Mouse (Mus musculus) kidney, embryonic 16.5 days (tissue): ENCODE data around the gene 3110082I17Rik. TPM values are rescaled to one million over a fixed set of nuclear protein-coding genes. Genes with fewer than 3 reads are reported as not detected.

Experiments
- ATAC-seq: fragments of 200-750 bp; cut with Nextera tagmentation; 2 replicates; pipeline ENCODE4 v1.8.0; 2017; ENCODE audit warnings: moderate TSS enrichment; ENCODE audit not compliant: low FRiP score, low TSS enrichment
- H3K27ac ChIP-seq: fragments of 300-500 bp; sonication (generic); 2 replicates; pipeline ENCODE4 v1.5.1; 2014; ENCODE audit warnings: low read length
- H3K27me3 ChIP-seq: fragments of 300-500 bp; sonication (generic); 2 replicates; pipeline ENCODE4 v1.6.1; 2014; ENCODE audit warnings: low read length, control low read depth, mixed read lengths; ENCODE audit not compliant: insufficient read depth
- H3K36me3 ChIP-seq: fragments of 300-500 bp; sonication (generic); 2 replicates; pipeline ENCODE4 v1.6.1; 2014; ENCODE audit warnings: low read length, control low read depth, mixed read lengths; ENCODE audit not compliant: insufficient read depth
- H3K4me1 ChIP-seq: fragments of 300-500 bp; sonication (generic); 2 replicates; pipeline ENCODE4 v1.6.1; 2014; ENCODE audit warnings: low read length, control low read depth, mixed read lengths; ENCODE audit not compliant: insufficient read depth
- H3K4me2 ChIP-seq: fragments of 300-500 bp; sonication (generic); replicated peaks from 2 replicates; pipeline ENCODE4 v1.6.1; 2014; ENCODE audit warnings: low read depth, low read length
- H3K4me3 ChIP-seq: fragments of 300-500 bp; sonication (generic); 2 replicates; pipeline ENCODE4 v1.5.1; 2014; ENCODE audit warnings: mild to moderate bottlenecking, low read length
- H3K9ac ChIP-seq: fragments of 300-500 bp; sonication (generic); replicated peaks from 2 replicates; pipeline ENCODE4 v1.6.1; 2014; ENCODE audit warnings: low read length
- H3K9me3 ChIP-seq: fragments of 300-500 bp; sonication (generic); 2 replicates; pipeline ENCODE4 v1.6.1; 2016; ENCODE audit warnings: low read length, control low read depth
- WGBS: fragments of 180-500 bp; shearing (Covaris S2); extraction: QIAGEN DNeasy Blood & Tissue Kit; methylation state at CpG from one replicate; pipeline ENCODE4 v1.1.7; 2014; 5-methylcytosine and 5-hydroxymethylcytosine counted together
- microRNA counts: library from miRNA; unstranded; fragments of <30 nt; microRNA quantifications from one replicate; lab custom pipeline; 2016
- microRNA-seq: library from miRNA; unstranded; fragments of <30 nt; microRNA quantifications from one replicate; pipeline ENCODE4, GENCODE M21; 2016
- polyA plus RNA-seq: library from polyadenylated mRNA; unstranded; fragments of >200 nt; fragmentation: Nextera tagmentation; extraction: Ambion mirVana; gene quantifications from 2 replicates; pipeline ENCODE4 v1.2.1, GENCODE M21; 2015

Gene 3110082I17Rik
- polyA plus RNA-seq, 1 experiment from 2014 or later: 46.1 TPM

DNA sequence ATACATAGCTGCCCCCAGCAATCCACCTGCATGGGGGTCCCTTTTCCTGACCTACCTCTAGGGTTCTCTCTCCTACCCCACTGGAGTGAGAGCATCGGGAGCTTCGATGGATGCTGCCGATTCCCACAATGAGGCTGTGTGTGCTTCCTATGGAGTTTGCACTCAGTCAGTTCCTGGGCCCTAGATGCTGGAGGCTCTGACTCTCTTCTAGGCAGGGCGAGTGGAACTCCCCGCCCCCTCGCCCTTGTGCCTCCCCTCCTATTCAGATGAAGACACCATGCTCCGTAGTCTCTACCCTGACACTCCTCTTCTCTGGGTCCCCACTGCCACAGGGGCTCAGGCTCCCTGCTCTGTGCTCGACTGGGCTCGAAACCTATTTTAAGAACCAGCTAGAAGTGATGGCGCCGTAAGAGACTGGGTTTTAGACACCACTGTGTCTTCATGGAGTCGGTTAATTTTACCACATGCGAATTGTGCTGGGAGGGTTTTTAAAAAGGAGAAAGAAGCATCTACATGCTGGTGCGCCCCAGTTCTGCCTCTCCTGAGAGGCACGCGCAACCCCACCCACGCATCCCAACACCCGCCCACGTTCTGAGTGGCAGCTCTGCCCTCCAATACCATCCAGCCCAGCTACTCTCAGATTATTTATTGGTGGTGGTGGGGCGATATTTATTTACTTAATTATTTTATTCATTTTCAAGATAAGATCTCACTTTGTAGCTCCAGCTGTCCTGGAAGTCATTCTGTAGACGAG lies 142.4 kb downstream of the 3110082I17Rik start:
- H3K4me1 ChIP-seq: peaks cover 4% of the 10 kb centered on the region; the same call in 1 of the 2 replicates
- no peaks in the 10 kb centered on the region for H3K27me3 ChIP-seq
- H3K4me2 ChIP-seq: no peak overlapping the region
- H3K9ac ChIP-seq: no peak overlapping the region
- no peaks in the 10 kb centered on the region for H3K9me3 ChIP-seq
- ATAC-seq: peak; percentile 65
- H3K27ac ChIP-seq: peak overlapping the region; percentile 71
- no peak overlapping the region for H3K4me3 ChIP-seq
- 62% methylated on average over 21 of the region's 21 CpGs for WGBS
- H3K36me3 ChIP-seq: no peaks in the 10 kb centered on the region

DNA sequence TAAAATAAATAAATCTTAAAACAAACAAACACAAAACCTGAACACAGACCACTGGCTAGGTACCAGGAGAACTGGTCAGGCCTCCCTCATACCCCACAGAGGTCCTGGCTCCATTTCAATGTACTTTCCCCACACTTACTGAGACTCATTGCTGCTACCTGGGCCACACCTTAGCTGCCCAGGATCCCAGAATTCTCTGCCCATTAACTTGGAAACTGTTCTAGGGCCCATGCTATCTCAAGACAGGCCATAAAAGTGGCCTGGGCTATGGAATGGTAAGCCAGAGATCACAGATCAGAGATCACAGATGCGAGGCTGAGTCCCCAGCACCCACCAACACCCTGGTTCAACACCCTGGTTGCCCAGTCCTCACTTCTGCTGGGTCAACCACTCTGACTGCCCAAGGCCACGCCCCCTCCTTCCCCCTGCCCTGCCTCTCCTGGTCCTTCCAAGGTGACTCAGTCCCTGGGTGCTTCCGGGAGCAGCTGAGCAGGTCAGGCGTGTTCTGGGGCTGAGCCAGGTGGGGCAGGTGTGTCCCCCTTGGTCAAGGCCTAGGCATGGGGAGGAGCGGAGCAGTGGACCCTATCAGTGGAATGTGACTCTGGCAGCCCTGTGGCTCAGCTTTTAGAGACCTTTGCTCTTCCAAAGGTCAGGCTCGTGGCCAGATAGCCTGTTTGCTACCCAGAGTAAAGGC lies 143.2 kb downstream of the 3110082I17Rik start:
- Histone ChIP-seq H3K9me3 (no peaks in the 10 kb centered on the region), H3K4me3 (no peak overlapping the region), H3K4me2 (no peak overlapping the region), H3K36me3 (no peaks in the 10 kb centered on the region), H3K9ac (no peak overlapping the region), H3K27ac (peak overlapping the region; percentile 75), H3K4me1 (peaks cover 4% of the 10 kb centered on the region; the same call in 1 of the 2 replicates), H3K27me3 (no peaks in the 10 kb centered on the region)
- 58% methylated on average over 6 of the region's 6 CpGs for WGBS
- ATAC-seq: peak; percentile 94

DNA sequence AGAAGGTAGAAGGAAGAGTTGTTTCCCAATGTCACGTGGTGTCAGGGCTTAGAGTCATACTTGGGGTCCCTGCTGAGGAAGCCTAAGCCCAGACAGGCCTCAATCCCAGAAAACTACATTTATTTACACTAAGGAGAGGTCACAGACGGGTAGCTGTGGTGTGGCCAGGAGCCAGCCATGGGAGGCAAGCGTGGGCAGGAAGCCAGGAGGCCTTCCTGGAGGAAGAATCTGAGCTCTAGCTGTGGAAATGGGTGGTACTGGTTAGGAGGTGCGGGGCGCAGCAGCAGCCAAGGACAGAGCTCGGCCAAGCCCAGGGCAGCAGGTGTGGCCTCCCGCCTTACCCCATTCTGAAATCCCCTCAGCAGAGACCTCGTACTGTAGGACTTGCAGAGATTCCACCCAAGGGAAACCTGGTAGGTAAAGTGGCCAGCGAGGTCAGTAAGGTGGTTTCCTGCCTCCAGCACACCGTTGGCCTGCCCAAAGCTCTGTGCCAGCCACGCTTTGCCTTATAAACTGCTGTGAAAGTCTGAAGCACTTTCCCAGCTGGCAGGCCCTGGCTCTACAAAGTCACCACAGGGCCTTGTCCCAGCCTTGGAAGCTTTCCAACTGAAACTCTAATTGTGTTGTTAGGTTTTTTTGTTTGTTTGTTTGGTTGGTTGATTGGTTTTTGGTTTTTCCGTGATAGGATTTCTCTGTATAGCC lies 145.2 kb downstream of the 3110082I17Rik start:
- Histone ChIP-seq H3K9me3 (no peaks in the 10 kb centered on the region), H3K4me3 (no peak overlapping the region), H3K4me2 (no peak overlapping the region), H3K27me3 (no peaks in the 10 kb centered on the region), H3K27ac (no peak overlapping the region), H3K4me1 (peaks cover 4% of the 10 kb centered on the region; the same call in 1 of the 2 replicates), H3K36me3 (no peaks in the 10 kb centered on the region), H3K9ac (no peak overlapping the region)
- ATAC-seq: no peak
- 87% methylated on average over 12 of the region's 12 CpGs for WGBS

DNA sequence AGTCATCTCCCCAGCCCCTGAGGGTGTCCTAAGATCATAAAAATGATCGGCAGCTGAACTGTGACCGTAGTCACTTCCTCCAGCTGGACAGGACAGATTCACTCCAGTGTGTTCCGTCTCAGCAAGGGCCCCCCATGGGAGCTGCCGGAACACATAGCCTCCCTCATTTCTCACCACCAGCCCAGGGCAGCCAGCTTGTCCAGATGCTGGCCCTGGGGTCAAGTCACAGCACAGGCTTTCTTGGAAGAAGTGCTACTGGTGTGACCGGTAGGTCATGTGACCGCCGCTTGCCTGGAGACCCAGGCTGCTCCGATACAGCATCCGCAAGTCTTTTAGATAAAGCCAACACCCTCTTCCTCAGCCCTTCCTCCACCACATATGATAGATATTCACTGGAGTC lies 146.8 kb downstream of the 3110082I17Rik start:
- H3K4me3 ChIP-seq: no peak overlapping the region
- WGBS: 58% methylated on average over 9 of the region's 9 CpGs
- no peaks in the 10 kb centered on the region for H3K9me3 ChIP-seq
- no peak overlapping the region for H3K27ac ChIP-seq
- peaks cover 4% of the 10 kb centered on the region; the same call in 1 of the 2 replicates for H3K4me1 ChIP-seq
- no peaks in the 10 kb centered on the region for H3K27me3 ChIP-seq
- H3K9ac ChIP-seq: no peak overlapping the region
- no peak for ATAC-seq
- H3K36me3 ChIP-seq: no peaks in the 10 kb centered on the region
- no peak overlapping the region for H3K4me2 ChIP-seq

DNA sequence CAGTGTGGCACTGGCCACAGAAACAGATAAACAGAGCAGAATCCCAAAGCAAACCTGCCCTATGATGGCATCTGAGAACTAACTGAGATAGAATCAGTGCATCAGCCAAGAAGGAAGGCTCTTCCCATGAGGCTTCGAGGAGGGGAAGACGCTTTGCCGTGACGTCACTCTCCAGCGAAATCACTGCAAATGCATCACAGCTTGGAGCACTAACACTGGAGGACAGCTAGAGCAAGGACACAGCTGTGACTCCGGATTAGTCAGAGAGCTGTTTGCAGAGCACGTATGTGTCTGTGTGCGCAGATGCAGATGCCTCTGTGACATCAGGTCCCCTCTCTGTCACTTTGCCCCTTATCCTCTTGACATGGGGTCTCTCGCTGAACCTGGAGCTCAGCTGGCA lies 148.5 kb downstream of the 3110082I17Rik start:
- Histone ChIP-seq H3K36me3 (no peaks in the 10 kb centered on the region), H3K4me2 (no peak overlapping the region), H3K4me1 (no peaks in the 10 kb centered on the region), H3K27ac (no peak overlapping the region), H3K27me3 (no peaks in the 10 kb centered on the region), H3K4me3 (no peak overlapping the region), H3K9ac (no peak overlapping the region), H3K9me3 (no peaks in the 10 kb centered on the region)
- ATAC-seq: no peak
- 89% methylated on average over 9 of the region's 9 CpGs for WGBS

DNA sequence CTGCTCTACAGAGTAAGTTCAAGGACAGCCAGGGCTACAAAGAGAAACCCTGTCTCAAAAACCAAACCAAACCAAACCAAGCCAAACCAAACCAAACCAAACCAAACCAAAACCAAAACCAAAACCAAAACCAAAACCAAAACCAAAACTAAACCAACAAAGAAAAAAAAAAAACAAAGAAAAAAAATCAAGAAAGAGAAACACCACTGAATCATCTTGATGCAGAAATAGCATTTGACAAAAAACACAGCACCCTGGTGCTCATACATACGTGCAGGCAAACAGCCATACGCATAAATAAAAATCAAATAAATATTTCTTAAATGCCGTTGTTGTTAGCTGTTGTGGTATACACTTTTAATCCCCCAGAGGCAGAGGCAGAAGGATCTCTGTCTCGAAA lies 149.8 kb downstream of the 3110082I17Rik start:
- no peak for ATAC-seq
- no peaks in the 10 kb centered on the region for H3K9me3 ChIP-seq
- no peak overlapping the region for H3K4me2 ChIP-seq
- no peaks in the 10 kb centered on the region for H3K36me3 ChIP-seq
- H3K27me3 ChIP-seq: no peaks in the 10 kb centered on the region
- H3K27ac ChIP-seq: no peak overlapping the region
- WGBS: 88% methylated on average over 4 of the region's 4 CpGs
- no peak overlapping the region for H3K4me3 ChIP-seq
- no peaks in the 10 kb centered on the region for H3K4me1 ChIP-seq
- H3K9ac ChIP-seq: no peak overlapping the region

DNA sequence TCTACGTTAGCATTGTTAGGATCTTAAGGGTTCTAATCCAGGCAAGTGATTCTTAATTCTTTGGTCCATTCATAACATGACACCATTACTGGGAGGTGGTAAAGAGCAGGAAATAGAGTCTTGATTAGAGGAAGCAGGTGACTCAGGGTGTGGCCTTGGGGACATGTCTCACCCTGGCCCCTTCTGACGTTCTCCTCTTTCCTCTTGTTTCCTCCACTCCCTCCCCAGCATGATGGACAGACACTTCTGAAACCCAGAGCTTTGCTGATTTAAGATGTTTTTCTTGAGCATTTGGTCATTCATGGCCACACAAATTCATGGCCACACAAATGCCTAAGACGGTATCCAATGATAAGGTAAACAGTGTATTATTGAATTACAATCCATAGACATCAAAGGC lies 150.4 kb downstream of the 3110082I17Rik start:
- H3K27ac ChIP-seq: no peak overlapping the region

More for the DNA sequence above, 150.4 kb downstream of the 3110082I17Rik start:
- no peaks in the 10 kb centered on the region for H3K4me1 ChIP-seq
- WGBS: 55% methylated on average over 3 of the region's 3 CpGs
- no peak overlapping the region for H3K4me2 ChIP-seq
- H3K9ac ChIP-seq: no peak overlapping the region
- H3K4me3 ChIP-seq: no peak overlapping the region
- no peaks in the 10 kb centered on the region for H3K27me3 ChIP-seq
- no peaks in the 10 kb centered on the region for H3K36me3 ChIP-seq
- no peak for ATAC-seq
- H3K9me3 ChIP-seq: no peaks in the 10 kb centered on the region

MicroRNAs within 50 kb of the gene (microRNA counts, 519-probe panel; counts per million panel counts)
- 104 counts per million, percentile 35 among the panel's probes with 10 or more counts for microRNA mmu-miR-339-3p (lab: Ali Mortazavi, UCI)
- 104 counts per million, percentile 35 among the panel's probes with 10 or more counts for microRNA mmu-miR-339-5p (lab: Ali Mortazavi, UCI)

Small RNAs within 50 kb of the gene (microRNA-seq; reads per million reads assigned to microRNA genes)
- gene Mir339: 411 reads per million, percentile 73 among the genes with 10 or more reads in this experiment

Other genes starting within 250 kb of the 3110082I17Rik start
- gene Get4, start 208.2 kb downstream of the 3110082I17Rik start, polyA plus RNA-seq: 148 and 161 TPM in 2 replicates
- 1.1 and 1.7 TPM in 2 replicates for gene Adap1, start 134.9 kb downstream of the 3110082I17Rik start, polyA plus RNA-seq
- gene Cox19, start 109.1 kb downstream of the 3110082I17Rik start, polyA plus RNA-seq: 99.3 and 104 TPM in 2 replicates
- gene Cyp2w1, start 107.9 kb downstream of the 3110082I17Rik start, polyA plus RNA-seq: not detected in 2 replicates
- 6.6 and 6.7 TPM in 2 replicates for gene Gpr146, start 82.8 kb downstream of the 3110082I17Rik start, polyA plus RNA-seq
- gene C130050O18Rik, start 55.2 kb downstream of the 3110082I17Rik start, polyA plus RNA-seq: 0.60 and 0.92 TPM in 2 replicates
- 6.8 and 8.0 TPM in 2 replicates for gene Gper1, start 37.4 kb downstream of the 3110082I17Rik start, polyA plus RNA-seq
- gene Zfand2a, start 24.0 kb upstream of the 3110082I17Rik start, polyA plus RNA-seq: 10.8 and 13.5 TPM in 2 replicates
- 52.8 and 65.4 TPM in 2 replicates for gene Uncx, start 83.0 kb upstream of the 3110082I17Rik start, polyA plus RNA-seq